Comparison of ENCODE assay signal across 30 mouse cellular contexts in the genomic region with DNA sequence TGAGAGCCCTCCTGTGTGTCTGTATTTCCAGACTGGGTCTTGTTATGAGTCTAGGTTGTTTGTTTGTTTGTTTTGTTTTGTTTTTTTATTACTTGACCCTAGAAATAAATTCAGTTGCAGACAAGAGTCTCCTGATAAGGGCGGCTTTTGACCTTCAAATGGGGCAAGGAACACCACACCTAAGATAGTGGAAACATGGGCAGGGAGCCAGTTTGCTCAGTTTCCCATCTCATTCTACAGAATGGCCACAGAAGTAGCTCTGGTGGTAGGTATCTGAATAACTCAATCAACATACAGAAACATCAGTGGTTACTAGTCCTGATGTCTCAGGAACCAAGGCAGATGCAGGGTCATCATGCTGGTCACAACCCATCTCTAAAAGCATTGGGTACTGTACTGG. TPM values are rescaled to one million over a fixed set of nuclear protein-coding genes. Genes with fewer than 3 reads are reported as not detected.
DNase-seq lines count a peak whose midpoint lies in the region; ATAC-seq and TF ChIP-seq lines count a peak whose summit lies in the region.
"Had no signal": no experiment of that assay in that cellular context is flagged by ENCODE, and none has a peak within 500 bp of the region (broad histone marks: within the 10 kb centered on the region; RNA-seq: fewer than 3 reads in every experiment).

No protein-coding gene starts in this region.

- TF ChIP-seq POLR2A in MEL (IDR thresholded peaks at IDR 0.05; ENCODE audit: control insufficient read depth in 1 of 2, insufficient read depth in 1 of 2, low read depth in 1 of 2, low read length in 2 of 2, poor library complexity in 1 of 2): no peak

- intact Hi-C loops in gastrocnemius, adult 2 months (cut with DNase I): loop anchor here (5.0 kb wide), 1 partner anchor 67 kb away; a partner anchor contains a TSS

- H3K9me3 ChIP-seq in MEL (replicated peaks; ENCODE audit: insufficient read depth, low read length): no peaks in the 10 kb centered on the region
- H3K9me3 ChIP-seq in stomach, postnatal 0 days (ENCODE audit: control insufficient read depth, low read length): peaks cover 29% of the 10 kb centered on the region

- TF ChIP-seq CTCF in gastrocnemius, adult 2 months (IDR thresholded peaks at IDR 0.05): no peak
- no peak for TF ChIP-seq CTCF in MEL (IDR thresholded peaks at IDR 0.05 in 2 of 3, conservative IDR thresholded peaks at IDR 0.05 in 1 of 3; ENCODE audit: control insufficient read depth in 1 of 3, insufficient read depth in 1 of 3, low read depth in 2 of 3, low read length in 3 of 3, poor library complexity in 1 of 3, severe bottlenecking in 1 of 3)
- TF ChIP-seq CTCF in stomach, postnatal 0 days (IDR thresholded peaks at IDR 0.05; ENCODE audit: low read depth): no peak

- TF ChIP-seq RAD21 in MEL (IDR thresholded peaks at IDR 0.05; ENCODE audit: low read depth, low read length): no peak

- peaks cover 0 to 2% of the 10 kb centered on the region in 2 experiments; a peak in 1 of 4 replicates for H3K27me3 ChIP-seq in MEL (ENCODE audit: control insufficient read depth in 1 of 2, insufficient read depth in 2 of 2, low read length in 2 of 2)
- no peaks in the 10 kb centered on the region for H3K27me3 ChIP-seq in stomach, postnatal 0 days (ENCODE audit: control insufficient read depth, insufficient read depth, low read length)
- H3K27me3 ChIP-seq: heart, embryonic 12.5 days; hindbrain, embryonic 15.5 days; limb, embryonic 13.5 days; midbrain, embryonic 15.5 days had no signal

- H3K9ac ChIP-seq in MEL (ENCODE audit: control insufficient read depth, low read depth, low read length, poor library complexity, severe bottlenecking): no peak overlapping the region
- no peak overlapping the region for H3K9ac ChIP-seq in stomach, postnatal 0 days (ENCODE audit: low read length)
- H3K9ac ChIP-seq: heart, embryonic 12.5 days; hindbrain, embryonic 15.5 days; limb, embryonic 13.5 days; liver, embryonic 14.5 days; lung, embryonic 14.5 days; midbrain, embryonic 15.5 days had no signal

- peak; percentile 19 for DNase-seq in gastrocnemius, adult 2 months
- no peak for DNase-seq in gastrocnemius, adult 18-20 months (ENCODE audit: low spot score)
- DNase-seq in kidney, postnatal 10 days: peak; percentile 19
- DNase-seq in kidney, adult 18-20 months: no peak
- DNase-seq in MEL (ENCODE audit: low read depth, low spot score): peak; percentile 7
- DNase-seq in stomach, postnatal 0 days (ENCODE audit: low spot score): peak; percentile 17
- no peak for DNase-seq in lung, postnatal 4 days
- DNase-seq: adrenal gland, postnatal 14 days; B cell, adult 2 months; cerebellum, adult 2 months; cerebellum, postnatal 25 days; embryo, embryonic 11 days; kidney, postnatal 36 days; layer of hippocampus, adult 9-11 months; lung, embryonic 14.5 days; lung, postnatal 36 days had no signal

- H3K27ac ChIP-seq in gastrocnemius, adult 2 months: no peak overlapping the region
- H3K27ac ChIP-seq in MEL (ENCODE audit: control insufficient read depth, low read depth, low read length): no peak overlapping the region
- no peak overlapping the region for H3K27ac ChIP-seq in stomach, postnatal 0 days (replicated peaks)
- H3K27ac ChIP-seq: hindbrain, embryonic 15.5 days; limb, embryonic 13.5 days; liver, embryonic 14.5 days; midbrain, embryonic 15.5 days had no signal

- no peak for ATAC-seq in stomach, postnatal 0 days (ENCODE audit: low FRiP score, low TSS enrichment)
- ATAC-seq: forebrain, embryonic 16.5 days; intestine, embryonic 16.5 days; midbrain, embryonic 15.5 days had no signal

- H3K79me2 ChIP-seq in MEL (ENCODE audit: control insufficient read depth, insufficient read depth, low read length, poor library complexity): no peaks in the 10 kb centered on the region

- no peaks in the 10 kb centered on the region for H3K36me3 ChIP-seq in MEL (ENCODE audit: control insufficient read depth in 1 of 2, insufficient read depth in 2 of 2, low read length in 2 of 2)
- H3K36me3 ChIP-seq in stomach, postnatal 0 days (ENCODE audit: control insufficient read depth, insufficient read depth, low read length): no peaks in the 10 kb centered on the region
- H3K36me3 ChIP-seq: heart, embryonic 12.5 days; hindbrain, embryonic 15.5 days; limb, embryonic 13.5 days; midbrain, embryonic 15.5 days had no signal

- H3K4me1 ChIP-seq in MEL (ENCODE audit: control insufficient read depth in 1 of 2, insufficient read depth in 2 of 2, low read length in 2 of 2): no peaks in the 10 kb centered on the region
- H3K4me1 ChIP-seq in stomach, postnatal 0 days (replicated peaks; ENCODE audit: control insufficient read depth, insufficient read depth): no peaks in the 10 kb centered on the region
- H3K4me1 ChIP-seq: heart, embryonic 12.5 days; hindbrain, embryonic 15.5 days; limb, embryonic 13.5 days; midbrain, embryonic 15.5 days had no signal

- WGBS in stomach, postnatal 0 days: 18% methylated on average over 1 of the region's 1 CpGs

- no peak overlapping the region for H3K4me2 ChIP-seq in stomach, postnatal 0 days (replicated peaks; ENCODE audit: low read depth)
- H3K4me2 ChIP-seq: heart, embryonic 12.5 days; hindbrain, embryonic 15.5 days; limb, embryonic 13.5 days; lung, embryonic 14.5 days; midbrain, embryonic 15.5 days had no signal

- TF ChIP-seq EP300 in MEL (IDR thresholded peaks at IDR 0.05; ENCODE audit: low read depth in 1 of 2, low read length in 2 of 2): no peak
- no peak for TF ChIP-seq EP300 in stomach, postnatal 0 days (optimal IDR thresholded peaks at IDR 0.05)

- no peak overlapping the region for H3K4me3 ChIP-seq in gastrocnemius, adult 2 months
- no peak overlapping the region for H3K4me3 ChIP-seq in MEL (ENCODE audit: control insufficient read depth in 1 of 2, insufficient read depth in 1 of 2, low read depth in 2 of 2, low read length in 2 of 2)
- H3K4me3 ChIP-seq in stomach, postnatal 0 days (ENCODE audit: low read depth, low read length): no peak overlapping the region
- H3K4me3 ChIP-seq: heart, embryonic 12.5 days; hindbrain, embryonic 15.5 days; limb, embryonic 13.5 days; midbrain, embryonic 15.5 days; myocyte had no signal

TF ChIP-seq in MEL, 35 proteins besides CTCF, POLR2A, EP300 and RAD21:
- no peak for TF ChIP-seq POLR2AphosphoS5 (IDR thresholded peaks at IDR 0.05; ENCODE audit: borderline replicate concordance, low read depth, low read length)
- peak; percentile 1; the same call in 1 of the 2 replicates for TF ChIP-seq TAL1 (IDR thresholded peaks at IDR 0.05; ENCODE audit: low read length)
- no peak for TF ChIP-seq E2F4 (IDR thresholded peaks at IDR 0.05; ENCODE audit: borderline replicate concordance, low read depth, low read length)
TF ChIP-seq in MEL: peak in this region for 1.

RNA-seq across cellular contexts. Expression of a gene that starts 17.2 kb away (rescaled TPM):
- total RNA-seq in gastrocnemius, adult 2 months (2021): not detected
- not detected for total RNA-seq in gastrocnemius, adult 18-20 months (2021)
- not detected in 2 replicates for total RNA-seq in MEL (2012; rRNA removed)
- not detected for polyA plus RNA-seq in MEL (2012; ENCODE audit: insufficient read depth in 1 of 2, insufficient read length in 2 of 2, low read depth in 1 of 2, low replicate concordance in 2 of 2, missing spikeins in 1 of 2)
- 0.02 and 0.06 TPM in 2 replicates for polyA plus RNA-seq in stomach, postnatal 0 days (2015; fragmentation: Nextera tagmentation; extraction: Ambion mirVana)
- total RNA-seq: adrenal gland, postnatal 14 days; gastrocnemius, postnatal 4 days; heart, postnatal 25 days; megakaryocyte-erythroid progenitor cell, adult 5-6 weeks had no signal
- polyA plus RNA-seq: heart, embryonic 12.5 days; intestine, embryonic 16.5 days; kidney, embryonic 14.5 days; limb, embryonic 13.5 days; liver, embryonic 14.5 days; lung, embryonic 14.5 days; small intestine, adult 2 months; urinary bladder, adult 2 months had no signal

RNA-seq across cellular contexts. Expression of a gene that starts 17.2 kb away (rescaled TPM):
- 1 to 10 TPM; 6.1 to 6.6 TPM for total RNA-seq in gastrocnemius, adult 2 months (2021)
- 1 to 10 TPM; 5.4 to 5.8 TPM for total RNA-seq in gastrocnemius, adult 18-20 months (2021)
- total RNA-seq in MEL (2012; rRNA removed): 58.6 and 59.4 TPM in 2 replicates
- 100 to 1,000 TPM in 1 of 2 experiments, 10 to 100 TPM in 1; 76.3 to 103 TPM for polyA plus RNA-seq in MEL (2012; ENCODE audit: insufficient read depth in 1 of 2, insufficient read length in 2 of 2, low read depth in 1 of 2, low replicate concordance in 2 of 2, missing spikeins in 1 of 2)
- 30.0 and 34.1 TPM in 2 replicates for polyA plus RNA-seq in stomach, postnatal 0 days (2015; fragmentation: Nextera tagmentation; extraction: Ambion mirVana)

Comparison
In these comparisons a context has a peak if more than half of its experiments do, and no peak if none do; other contexts are left out.
1. DNase-seq: peak in gastrocnemius, adult 2 months (single experiment), kidney, postnatal 10 days (single experiment), MEL (single experiment) and stomach, postnatal 0 days (single experiment); none in gastrocnemius, adult 18-20 months (single experiment), kidney, adult 18-20 months (single experiment) and lung, postnatal 4 days (0 of 2).